Mouse (Mus musculus) left cerebral cortex, postnatal 10 days (tissue): Measurements from ENCODE around the gene 1700013G24Rik. TPM values are rescaled to one million over a fixed set of nuclear protein-coding genes. Genes with fewer than 3 reads are reported as not detected.
"Not testable (repeated sequence)": the region's sequence is repeated elsewhere in the genome, so short reads cannot be mapped to it uniquely, and the experiment has no call there.

Experiments used
- DNase-seq, 2 experiments: peaks; one replicate each; pipeline ENCODE4 v3.0.0; 2021 to 2022; ENCODE audit warnings: low spot score in 2 of 2, mixed read lengths in 1 of 2; ENCODE audit errors: extremely low spot score in 1 of 2
- intact Hi-C: fragments of 180-260 bp; cut with DNase I; formaldehyde crosslinking; loops from one replicate; pipeline ENCODE4 v1.15.1; 2025
- total RNA-seq, 2 experiments: library from RNA; stranded (reverse); gene quantifications; 2 replicates each; pipeline ENCODE4 v1.2.3; 2021

1700013G24Rik gene
- not detected for total RNA-seq

- DNase-seq, result no peak
- intact Hi-C loops, result no loop called here
Observed at GRCm38 (mm10) chr4:137453234-137453767, at the start of gene 1700013G24Rik. 1700013G24Rik (plus strand) TSS chr4:137453284.

GRCm38 (mm10) chr4:137405571-137405970, 47.5 kb upstream of the 1700013G24Rik start:
- intact Hi-C loops, result no loop called here
- no peak for DNase-seq

DNA sequence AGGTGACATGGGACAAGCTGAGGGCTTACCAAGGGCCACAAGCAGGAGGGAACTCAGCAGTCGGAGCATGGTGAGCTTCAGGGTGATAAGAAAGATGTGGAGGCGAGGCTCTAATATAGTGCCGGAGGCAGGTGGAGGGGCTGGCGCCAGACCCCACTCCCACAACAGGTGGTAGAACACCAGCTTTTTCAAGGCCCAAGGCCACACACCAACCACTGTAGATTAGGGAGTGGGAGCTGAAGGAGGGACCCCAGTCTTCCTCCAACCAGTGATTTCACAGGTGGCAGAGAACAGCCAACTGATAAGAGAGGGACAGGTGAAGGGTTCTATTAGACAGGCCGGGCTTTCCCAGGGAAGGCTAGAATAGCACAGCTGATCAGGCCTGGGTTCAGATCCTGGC, 43.4 kb upstream of the 1700013G24Rik start, which contains the start of gene Cela3a:
Gene Cela3a, minus strand, starts transcription at position 101 of the 400 bp plus-strand sequence.
- DNase-seq, result no peak
- intact Hi-C loops, result no loop called here

DNA sequence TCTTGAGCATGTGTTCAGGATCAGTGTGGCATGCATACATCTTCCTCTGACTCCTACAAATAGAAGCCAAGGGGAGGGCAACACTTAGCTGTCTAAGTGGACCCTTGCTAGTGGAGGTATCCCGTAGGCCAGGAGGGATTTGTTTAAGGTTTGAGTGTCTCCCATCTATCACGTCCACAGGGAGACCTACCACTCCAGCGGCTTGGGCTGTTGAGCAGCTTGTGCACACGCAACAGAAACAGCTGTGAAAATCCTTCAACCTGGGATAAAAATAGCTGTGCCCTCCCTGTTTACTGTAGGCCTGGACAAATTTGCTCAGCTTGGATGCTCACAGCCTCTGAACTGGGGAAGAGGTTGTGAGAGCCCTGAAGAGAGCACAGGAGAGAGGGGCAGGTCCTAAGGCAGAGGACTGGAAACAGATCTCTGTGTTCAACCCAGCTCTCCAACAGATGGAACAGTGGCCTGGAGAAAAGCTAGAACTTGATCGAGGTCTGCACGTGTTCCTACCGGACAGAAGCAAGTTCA, 40.8 kb upstream of the 1700013G24Rik start:
- DNase-seq, intact Hi-C loops: not testable (repeated sequence)

- intact Hi-C loops, result no loop called here
Observed at GRCm38 (mm10) chr4:137414936-137415335, 38.1 kb upstream of the 1700013G24Rik start.

GRCm38 (mm10) chr4:137417712-137418564, 35.1 kb upstream of the 1700013G24Rik start:
- no peak for DNase-seq
- intact Hi-C loops, result no loop called here

More at GRCm38 (mm10) chr4:137414936-137415335, 38.1 kb upstream of the 1700013G24Rik start:
- DNase-seq, result no peak

- intact Hi-C loops, result no loop called here
- DNase-seq, result no peak
Observed at GRCm38 (mm10) chr4:137430502-137430901, 22.6 kb upstream of the 1700013G24Rik start, which contains the start of gene Cela3b. Cela3b (minus strand) TSS chr4:137430540.

- intact Hi-C loops, DNase-seq: not testable (repeated sequence)
Observed at GRCm38 (mm10) chr4:137432700-137433550, 20.2 kb upstream of the 1700013G24Rik start.

DNA sequence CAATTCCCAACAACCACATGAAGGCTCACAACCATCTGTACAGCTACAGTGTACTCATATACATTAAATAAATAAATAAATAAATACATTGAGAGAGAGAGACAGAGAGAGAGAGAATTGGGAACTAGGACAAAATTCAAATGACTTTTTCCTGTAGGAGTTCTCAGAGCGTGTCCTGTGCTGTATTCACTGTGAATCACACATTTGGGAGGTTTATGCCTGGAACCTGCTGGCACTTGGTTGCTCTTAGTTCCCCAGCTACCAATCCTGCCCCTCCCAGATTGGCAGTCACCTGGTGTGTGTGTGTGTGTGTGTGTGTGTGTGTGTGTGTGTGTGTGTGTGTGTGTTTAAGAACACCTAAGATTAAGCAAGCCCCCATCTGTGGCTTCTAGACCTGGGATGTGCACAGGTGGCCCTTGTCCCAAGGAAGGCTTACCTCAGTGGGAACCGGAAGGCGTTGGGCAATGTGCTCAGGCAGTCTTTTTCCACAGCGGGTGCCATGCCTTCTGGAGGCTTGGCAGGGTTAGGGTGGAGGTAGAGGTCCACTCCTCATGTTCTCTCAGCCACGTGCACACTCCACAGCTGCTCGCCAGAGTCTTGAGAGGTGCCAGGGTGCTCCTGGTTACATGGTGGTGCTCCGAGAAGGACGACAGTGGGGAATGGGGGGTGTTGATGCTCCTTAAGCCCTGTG, 16.0 kb upstream of the 1700013G24Rik start:
- intact Hi-C loops, result no loop called here
- DNase-seq, result no peak

GRCm38 (mm10) chr4:137438842-137439241, 14.2 kb upstream of the 1700013G24Rik start:
- intact Hi-C loops, result no loop called here
- DNase-seq, result no peak

GRCm38 (mm10) chr4:137441332-137441731, 11.8 kb upstream of the 1700013G24Rik start:
- no peak for DNase-seq

GRCm38 (mm10) chr4:137443625-137444024, 9.5 kb upstream of the 1700013G24Rik start:
- intact Hi-C loops, result loop anchor here (5.0 kb wide), 1 partner anchor 134 kb away; no protein-coding TSS in a partner anchor
- peak; percentile 55 to 69 for DNase-seq

More at GRCm38 (mm10) chr4:137441332-137441731, 11.8 kb upstream of the 1700013G24Rik start:
- intact Hi-C loops, result loop anchor here (5.0 kb wide), 1 partner anchor 136 kb away; no protein-coding TSS in a partner anchor

DNA sequence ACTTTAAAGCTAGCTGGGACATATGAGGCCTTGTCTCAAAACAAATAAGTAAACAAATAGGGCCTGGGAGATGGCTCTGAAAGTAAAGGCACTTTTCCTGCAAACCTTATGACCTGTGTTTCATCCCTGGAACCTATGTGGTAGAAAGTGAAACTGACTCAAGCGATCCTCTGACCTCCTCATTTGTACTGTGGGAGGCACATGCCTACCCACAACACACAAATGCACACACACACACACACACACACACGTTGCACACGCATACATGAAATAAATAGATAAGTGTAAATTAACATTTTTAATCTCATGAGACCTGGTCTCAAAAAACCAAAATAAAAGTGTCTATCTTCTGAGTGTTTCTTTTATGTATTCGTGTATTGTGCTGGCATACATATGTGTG, 7.2 kb upstream of the 1700013G24Rik start:
- intact Hi-C loops, result no loop called here
- DNase-seq, result no peak

- no peak for DNase-seq
- intact Hi-C loops, result no loop called here
Observed at GRCm38 (mm10) chr4:137447363-137448196, 5.5 kb upstream of the 1700013G24Rik start.

DNA sequence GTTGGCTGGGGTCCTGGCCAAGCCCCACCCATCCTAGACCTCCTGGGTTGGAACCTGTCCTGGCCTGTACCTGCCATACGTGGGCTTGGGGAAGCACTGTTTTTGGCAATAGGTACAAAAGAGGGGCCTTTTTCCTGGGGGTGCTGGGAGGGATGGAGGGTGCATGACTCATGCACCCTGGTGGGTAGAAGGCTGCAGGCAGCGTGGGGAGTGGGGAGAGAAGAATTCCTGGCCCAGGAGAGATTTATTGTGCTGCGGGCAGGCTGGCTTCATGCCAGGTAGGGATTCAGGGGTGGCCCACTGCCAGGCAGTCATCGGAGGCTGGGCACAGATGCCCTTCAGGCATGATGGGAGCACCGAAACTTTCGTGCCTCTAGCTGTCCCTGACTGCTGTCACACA, 4.9 kb upstream of the 1700013G24Rik start:
- intact Hi-C loops, result no loop called here
- DNase-seq, result no peak

- no peak for DNase-seq
- intact Hi-C loops, result no loop called here
Observed at GRCm38 (mm10) chr4:137448641-137449040, 4.4 kb upstream of the 1700013G24Rik start.

DNA sequence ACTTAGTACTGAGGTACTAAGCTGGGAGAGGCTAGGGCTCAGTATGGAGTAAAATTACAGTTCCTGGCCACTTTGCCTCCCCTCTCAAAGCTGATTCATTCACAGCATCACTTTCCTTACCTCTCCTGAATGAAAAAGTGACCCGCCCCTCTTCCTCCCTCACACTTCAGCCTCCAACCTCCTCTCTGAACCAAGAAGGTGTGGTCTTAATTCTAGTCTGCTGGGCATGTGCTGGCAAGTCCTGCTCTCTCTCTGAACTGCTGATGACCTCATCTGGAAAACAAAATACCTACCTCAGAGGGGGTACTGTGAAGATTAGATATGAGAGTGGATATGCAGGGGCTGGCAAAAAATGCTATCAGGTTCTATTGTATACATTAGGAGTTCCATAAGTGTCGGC, 4.0 kb upstream of the 1700013G24Rik start:
- intact Hi-C loops, result no loop called here
- no peak for DNase-seq
